ENCODE assay signal across 8 mouse cellular contexts in the genomic region with DNA sequence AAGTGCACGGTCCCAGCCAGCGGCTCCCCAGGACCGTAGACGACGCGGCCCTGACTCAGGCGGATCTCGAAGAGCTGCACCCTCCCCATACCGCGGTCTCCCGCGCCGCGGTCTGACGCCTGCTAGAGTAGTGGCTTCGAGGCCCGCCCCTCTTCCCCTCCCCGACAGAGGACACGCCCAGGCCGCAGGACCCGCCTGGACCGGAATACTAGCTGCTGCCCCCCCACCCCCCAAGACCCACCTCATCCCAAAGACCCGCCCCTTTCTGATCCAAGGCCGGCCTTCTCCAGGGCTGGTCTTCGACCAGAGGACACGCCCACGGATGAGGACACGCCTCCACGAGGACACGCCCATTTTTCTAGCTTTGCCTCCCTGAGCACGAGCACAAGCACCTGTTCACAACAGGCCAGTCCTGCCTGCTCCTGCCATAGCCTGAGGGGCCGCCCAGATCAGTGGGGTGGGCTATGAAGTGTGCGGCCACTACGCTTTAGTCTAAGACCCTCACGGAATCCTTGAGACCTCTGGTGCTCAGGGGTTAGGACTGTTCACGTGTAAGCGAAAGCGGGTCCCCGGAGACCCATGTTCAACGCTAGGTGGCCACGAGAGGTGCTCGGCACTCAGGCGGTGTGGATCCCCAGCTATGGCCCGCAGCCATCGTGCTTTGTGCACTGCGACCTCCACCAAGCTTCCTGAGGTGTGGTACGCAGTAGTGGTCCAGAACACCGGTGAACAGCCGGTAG. TPM values are rescaled to one million over a fixed set of nuclear protein-coding genes. Genes with fewer than 3 reads are reported as not detected.
DNase-seq lines count a peak whose midpoint lies in the region; ATAC-seq lines count a peak whose summit lies in the region.

A gene (minus strand): TSS at position 196 of the 740 bp plus-strand sequence.

- no peaks in the 10 kb centered on the region for H3K9me3 ChIP-seq in hindbrain, embryonic 16.5 days (ENCODE audit: control insufficient read depth, low read length)

- peak within 1 kb of the TSS; percentile 87 for H3K9ac ChIP-seq in hindbrain, embryonic 16.5 days (ENCODE audit: low read depth, low read length)

- WGBS in hindbrain, embryonic 16.5 days = 1% methylated on average over 49 of the region's 49 CpGs
- WGBS in macrophage (ENCODE audit: missing documents) = 2% methylated on average over 40 of the region's 49 CpGs

- H3K36me3 ChIP-seq in hindbrain, embryonic 16.5 days (ENCODE audit: control insufficient read depth, insufficient read depth, low read length) = no peaks in the 10 kb centered on the region
- H3K36me3 ChIP-seq in macrophage (ENCODE audit: inconsistent target) = no peaks in the 10 kb centered on the region

- peak within 1 kb of the TSS; percentile 77 for H3K4me3 ChIP-seq in hindbrain, embryonic 16.5 days (ENCODE audit: low read length)
- peak within 1 kb of the TSS; percentile 83 for H3K4me3 ChIP-seq in macrophage (ENCODE audit: inconsistent target)

- peak within 1 kb of the TSS; percentile 68 for H3K27ac ChIP-seq in hindbrain, embryonic 16.5 days (ENCODE audit: low read depth, low read length)
- H3K27ac ChIP-seq in macrophage = peak within 1 kb of the TSS; percentile 60

- DNase-seq in WW6 (ENCODE audit: low read depth, low spot score) = peak; percentile 94
- peak; percentile 51 to 78 for DNase-seq in cerebellum, postnatal 4 days (ENCODE audit: low spot score in 2 of 2)
- DNase-seq in gastrocnemius, adult 18-20 months (ENCODE audit: low spot score) = peak; percentile 94
- peak; percentile 81 to 82 for DNase-seq in left cerebral cortex, adult 18-20 months (ENCODE audit: low spot score in 2 of 2)
- peak; percentile 90 for DNase-seq in right cerebral cortex, adult 18-20 months
- DNase-seq in urinary bladder, postnatal 10 days (ENCODE audit: low spot score) = peak; percentile 67

- H3K4me2 ChIP-seq in hindbrain, embryonic 16.5 days (ENCODE audit: low read length) = peak within 1 kb of the TSS; percentile 90

- H3K4me1 ChIP-seq in hindbrain, embryonic 16.5 days (ENCODE audit: control insufficient read depth, insufficient read depth, low read depth, low read length) = peaks cover 12% of the 10 kb centered on the region

- ATAC-seq in hindbrain, embryonic 16.5 days = peak; percentile 93

- no peaks in the 10 kb centered on the region for H3K27me3 ChIP-seq in hindbrain, embryonic 16.5 days (replicated peaks; ENCODE audit: control insufficient read depth, insufficient read depth, low read length)

- H3K79me2 ChIP-seq in macrophage (ENCODE audit: inconsistent target) = peaks cover 45% of the 10 kb centered on the region

RNA-seq across cellular contexts. Expression of the gene that starts here (rescaled TPM):
- total RNA-seq in gastrocnemius, adult 18-20 months (2021) = 1 to 10 TPM; 2.7 to 3.2 TPM
- 45.8 and 46.8 TPM in 2 replicates for polyA plus RNA-seq in hindbrain, embryonic 16.5 days (2015; fragmentation: Nextera tagmentation; extraction: Ambion mirVana)
- 10 to 100 TPM; 14.1 to 15.3 TPM for total RNA-seq in left cerebral cortex, adult 18-20 months (2021)
- 100 to 1,000 TPM; 126 to 299 (median 187) TPM for total RNA-seq in macrophage (2018; cell fraction: chromatin; rRNA removed)
- 10 to 100 TPM; 27.1 to 45.4 (median 35.8) TPM for total RNA-seq in macrophage (2018; cell fraction: cytosol; rRNA removed)
- 100 to 1,000 TPM in 24 of 26 experiments, 10 to 100 TPM in 2; 97.6 to 217 (median 179) TPM for total RNA-seq in macrophage (2018; cell fraction: nucleus; rRNA removed)
- polyA plus RNA-seq in macrophage (2018) = 31.6 to 60.4 TPM (median 40.5 TPM) in 3 replicates

Comparison
In these comparisons a context has a peak if more than half of its experiments do, and no peak if none do; other contexts are left out.
1. Peak in every context shown above with its lines: DNase-seq, ATAC-seq, H3K4me3 ChIP-seq and H3K27ac ChIP-seq.